ENCODE assay signal across 10 mouse cellular contexts in genomic region chr4:132960313-132960712, GRCm38 (mm10). TPM values are rescaled to one million over a fixed set of nuclear protein-coding genes. Genes with fewer than 3 reads are reported as not detected.
DNase-seq lines count a peak whose midpoint lies in the region; ATAC-seq and TF ChIP-seq lines count a peak whose summit lies in the region.
"Had no signal": no experiment of that assay in that cellular context is flagged by ENCODE, and none has a peak within 500 bp of the region (broad histone marks: within the 10 kb centered on the region; RNA-seq: fewer than 3 reads in every experiment).

No protein-coding gene starts in this region.

- ATAC-seq in hindbrain, embryonic 11.5 days (ENCODE audit: low FRiP score), result no peak
- no peak for ATAC-seq in hindbrain, embryonic 13.5 days (ENCODE audit: low FRiP score)
- no peak; the same call in 1 of the 2 replicates for ATAC-seq in intestine, postnatal 0 days

- no peak overlapping the region for H3K9ac ChIP-seq in hindbrain, embryonic 11.5 days (ENCODE audit: low read depth, low read length)
- H3K9ac ChIP-seq in hindbrain, embryonic 13.5 days, result no peak overlapping the region
- no peak overlapping the region for H3K9ac ChIP-seq in intestine, postnatal 0 days (ENCODE audit: low read depth, low read length)

- no peaks in the 10 kb centered on the region for H3K9me3 ChIP-seq in hindbrain, embryonic 11.5 days (ENCODE audit: control insufficient read depth, low read length)
- H3K9me3 ChIP-seq in hindbrain, embryonic 13.5 days, result no peaks in the 10 kb centered on the region
- no peaks in the 10 kb centered on the region for H3K9me3 ChIP-seq in E14TG2a.4 (ENCODE audit: low read length)
- H3K9me3 ChIP-seq in intestine, postnatal 0 days (ENCODE audit: control insufficient read depth), result no peaks in the 10 kb centered on the region

- DNase-seq in hindbrain, embryonic 11.5 days (ENCODE audit: low spot score), result no peak
- DNase-seq in right cerebral cortex, postnatal 25 days, result no peak
- no peak for DNase-seq in lung, postnatal 25 days (ENCODE audit: low spot score)
- no peak for DNase-seq in urinary bladder, postnatal 36 days (ENCODE audit: low spot score in 2 of 2)
- DNase-seq: thymus, adult 18-20 months had no signal

- TF ChIP-seq CTCF in E14TG2a.4 (conservative IDR thresholded peaks at IDR 0.05; ENCODE audit: low read length), result no peak
- TF ChIP-seq CTCF in bone marrow macrophage, adult 2 months (IDR thresholded peaks at IDR 0.05; ENCODE audit: low read depth, low read length), result no peak
- no peak; the same call in 1 of the 2 replicates for TF ChIP-seq CTCF in intestine, postnatal 0 days (IDR thresholded peaks at IDR 0.05; ENCODE audit: low read depth)

- no peak overlapping the region for H3K4me2 ChIP-seq in hindbrain, embryonic 11.5 days (replicated peaks; ENCODE audit: low read depth, low read length)
- no peak overlapping the region for H3K4me2 ChIP-seq in hindbrain, embryonic 13.5 days
- no peak overlapping the region for H3K4me2 ChIP-seq in intestine, postnatal 0 days (replicated peaks; ENCODE audit: low read depth)

- peaks cover 12% of the 10 kb centered on the region for H3K4me1 ChIP-seq in hindbrain, embryonic 11.5 days (replicated peaks; ENCODE audit: control insufficient read depth, insufficient read depth, low read length)
- peaks cover 49% of the 10 kb centered on the region for H3K4me1 ChIP-seq in hindbrain, embryonic 13.5 days (replicated peaks)
- peaks cover 96% of the 10 kb centered on the region for H3K4me1 ChIP-seq in E14TG2a.4 (replicated peaks; ENCODE audit: low read depth, low read length)
- peaks cover 54% of the 10 kb centered on the region for H3K4me1 ChIP-seq in bone marrow macrophage, adult 2 months (ENCODE audit: control insufficient read depth, insufficient read depth, low read length)
- H3K4me1 ChIP-seq in intestine, postnatal 0 days (replicated peaks; ENCODE audit: control insufficient read depth, insufficient read depth, low read length), result peaks cover 2% of the 10 kb centered on the region; the same call in 1 of the 2 replicates

- no peaks in the 10 kb centered on the region for H3K27me3 ChIP-seq in hindbrain, embryonic 11.5 days (ENCODE audit: control insufficient read depth, insufficient read depth, low read length)
- H3K27me3 ChIP-seq in hindbrain, embryonic 13.5 days, result no peaks in the 10 kb centered on the region
- H3K27me3 ChIP-seq in E14TG2a.4 (ENCODE audit: insufficient read depth, low read length), result no peaks in the 10 kb centered on the region
- no peaks in the 10 kb centered on the region for H3K27me3 ChIP-seq in intestine, postnatal 0 days (replicated peaks; ENCODE audit: control insufficient read depth, insufficient read depth, low read length)
- H3K27me3 ChIP-seq: CH12.LX had no signal

- 0 out of 2 replicates have a peak overlapping the region, but pooled peaks have one; percentile 13 for H3K27ac ChIP-seq in hindbrain, embryonic 11.5 days (ENCODE audit: low read depth, low read length)
- H3K27ac ChIP-seq in hindbrain, embryonic 13.5 days, result no peak overlapping the region
- peak overlapping the region; percentile 87 for H3K27ac ChIP-seq in bone marrow macrophage, adult 2 months (ENCODE audit: insufficient read depth, low read depth, low read length)
- peak overlapping the region; percentile 57; the same call in 1 of the 2 replicates for H3K27ac ChIP-seq in intestine, postnatal 0 days (ENCODE audit: low read depth, low read length)

- TF ChIP-seq POLR2A in bone marrow macrophage, adult 2 months (IDR thresholded peaks at IDR 0.05; ENCODE audit: borderline replicate concordance, low read depth, low read length), result no peak

- H3K36me3 ChIP-seq in hindbrain, embryonic 11.5 days (ENCODE audit: control insufficient read depth, insufficient read depth, low read length), result no peaks in the 10 kb centered on the region
- no peaks in the 10 kb centered on the region for H3K36me3 ChIP-seq in hindbrain, embryonic 13.5 days
- no peaks in the 10 kb centered on the region for H3K36me3 ChIP-seq in E14TG2a.4 (ENCODE audit: insufficient read depth, low read length)
- H3K36me3 ChIP-seq in intestine, postnatal 0 days (ENCODE audit: control insufficient read depth, insufficient read depth), result no peaks in the 10 kb centered on the region

- no peak overlapping the region for H3K4me3 ChIP-seq in hindbrain, embryonic 11.5 days (ENCODE audit: low read depth, low read length)
- H3K4me3 ChIP-seq in hindbrain, embryonic 13.5 days, result no peak overlapping the region
- H3K4me3 ChIP-seq in E14TG2a.4 (replicated peaks; ENCODE audit: low read length), result peak overlapping the region; percentile 52
- H3K4me3 ChIP-seq in bone marrow macrophage, adult 2 months (ENCODE audit: insufficient read depth, low read length), result no peak overlapping the region
- no peak overlapping the region for H3K4me3 ChIP-seq in intestine, postnatal 0 days (ENCODE audit: low read depth, low read length)

- 64% methylated on average over 5 of the region's 5 CpGs for whole genome bisulfite sequencing in hindbrain, embryonic 11.5 days
- WGBS in hindbrain, embryonic 13.5 days, result 79% methylated on average over 5 of the region's 5 CpGs
- 41% methylated on average over 5 of the region's 5 CpGs for WGBS in intestine, postnatal 0 days

RNA-seq across cellular contexts. Expression of gene Fgr, which starts 13.6 kb away (rescaled TPM):
- 0.08 and 0.34 TPM in 2 replicates for polyA plus RNA-seq in hindbrain, embryonic 11.5 days (2014; fragmentation: Nextera tagmentation; extraction: Ambion mirVana)
- 0.13 TPM in 1 of 2 replicates, not detected in the other for polyA plus RNA-seq in hindbrain, embryonic 13.5 days (2015; fragmentation: Nextera tagmentation; extraction: Ambion mirVana)
- polyA plus RNA-seq in bone marrow macrophage, adult 2 months (2012; ENCODE audit: insufficient read depth, insufficient read length, missing spikeins), result 24.3 and 26.0 TPM in 2 replicates
- 2.0 and 2.4 TPM in 2 replicates for polyA plus RNA-seq in intestine, postnatal 0 days (2015; fragmentation: Nextera tagmentation; extraction: Ambion mirVana)

RNA-seq across cellular contexts. Expression of gene Fam76a, which starts 38.0 kb away (rescaled TPM):
- 29.7 and 31.9 TPM in 2 replicates for polyA plus RNA-seq in hindbrain, embryonic 11.5 days (2014; fragmentation: Nextera tagmentation; extraction: Ambion mirVana)
- 38.7 and 38.9 TPM in 2 replicates for polyA plus RNA-seq in hindbrain, embryonic 13.5 days (2015; fragmentation: Nextera tagmentation; extraction: Ambion mirVana)
- 36.3 and 37.6 TPM in 2 replicates for polyA plus RNA-seq in bone marrow macrophage, adult 2 months (2012; ENCODE audit: insufficient read depth, insufficient read length, missing spikeins)
- 46.5 and 58.8 TPM in 2 replicates for polyA plus RNA-seq in intestine, postnatal 0 days (2015; fragmentation: Nextera tagmentation; extraction: Ambion mirVana)

RNA-seq across cellular contexts. Expression of gene Ahdc1, which starts 50.7 kb away (rescaled TPM):
- 6.8 and 9.0 TPM in 2 replicates for polyA plus RNA-seq in hindbrain, embryonic 11.5 days (2014; fragmentation: Nextera tagmentation; extraction: Ambion mirVana)
- polyA plus RNA-seq in hindbrain, embryonic 13.5 days (2015; fragmentation: Nextera tagmentation; extraction: Ambion mirVana), result 11.0 and 12.5 TPM in 2 replicates
- polyA plus RNA-seq in bone marrow macrophage, adult 2 months (2012; ENCODE audit: insufficient read depth, insufficient read length, missing spikeins), result 5.5 and 8.7 TPM in 2 replicates
- polyA plus RNA-seq in intestine, postnatal 0 days (2015; fragmentation: Nextera tagmentation; extraction: Ambion mirVana), result 2.4 and 3.1 TPM in 2 replicates
